In the genomic region with DNA sequence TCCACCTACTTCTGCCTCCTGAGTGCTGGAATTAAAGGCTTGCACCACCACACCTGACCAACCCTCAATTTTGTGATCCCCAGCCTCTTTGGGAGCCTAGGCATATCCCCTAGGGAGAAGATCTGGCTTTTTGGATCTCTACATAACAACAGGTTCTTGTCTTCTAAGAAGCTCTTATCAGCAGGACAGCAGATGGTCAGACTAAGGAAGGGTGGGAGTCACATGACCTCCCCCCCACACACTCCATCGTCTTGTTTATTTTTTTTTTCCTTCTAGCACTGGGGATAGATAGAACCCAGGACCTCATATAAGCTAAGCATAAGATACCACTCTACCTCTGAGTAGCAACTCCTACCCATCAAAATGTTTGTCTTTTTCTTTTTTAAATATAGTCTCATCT, we compare ENCODE assay signal across 21 mouse cellular contexts. TPM values are rescaled to one million over a fixed set of nuclear protein-coding genes. Genes with fewer than 3 reads are reported as not detected.
DNase-seq lines count a peak whose midpoint lies in the region; ATAC-seq lines count a peak whose summit lies in the region.
"Had no signal": no experiment of that assay in that cellular context is flagged by ENCODE, and none has a peak within 500 bp of the region (broad histone marks: within the 10 kb centered on the region; RNA-seq: fewer than 3 reads in every experiment).

No protein-coding gene starts in this region.

- 0 out of 2 replicates have a peak, but pooled peaks cover 12% of the 10 kb centered on the region for H3K27me3 ChIP-seq in heart, embryonic 12.5 days (replicated peaks)
- peaks cover 3% of the 10 kb centered on the region; the same call in 1 of the 2 replicates for H3K27me3 ChIP-seq in midbrain, embryonic 15.5 days (replicated peaks)
- H3K27me3 ChIP-seq: CH12.LX had no signal

- peak; percentile 81 for ATAC-seq in heart, embryonic 12.5 days (ENCODE audit: insufficient number of reproducible peaks, low FRiP score)
- ATAC-seq in megakaryocyte progenitor cell, adult 5-6 weeks (replicated peaks; ENCODE audit: poor library complexity): peak; percentile 37
- ATAC-seq in midbrain, embryonic 15.5 days (replicated peaks): no peak
- ATAC-seq: forebrain, embryonic 13.5 days; forebrain, postnatal 0 days; hindbrain, embryonic 16.5 days; inflammation-experienced regulatory T-cells, adult 6 months had no signal

- H3K9ac ChIP-seq in heart, embryonic 12.5 days: no peak overlapping the region
- H3K9ac ChIP-seq in midbrain, embryonic 15.5 days: no peak overlapping the region
- H3K9ac ChIP-seq: forebrain, embryonic 13.5 days; forebrain, postnatal 0 days; hindbrain, embryonic 12.5 days had no signal

- peaks cover 32% of the 10 kb centered on the region for H3K4me1 ChIP-seq in heart, embryonic 12.5 days (replicated peaks)
- peaks cover 22% of the 10 kb centered on the region for H3K4me1 ChIP-seq in midbrain, embryonic 15.5 days

- no peak for DNase-seq in heart, postnatal 14 days
- DNase-seq in 416B (ENCODE audit: low read depth): peak; percentile 61
- DNase-seq in c-Kit-positive CD71-positive TER-119-negative erythroid progenitor cells, embryonic 14.5 days (ENCODE audit: low read depth): peak; percentile 34
- DNase-seq in right cerebral cortex, adult 18-20 months: no peak
- DNase-seq: adrenal gland, adult 8-10 months; adrenal gland, postnatal 36 days; cerebellum, adult 18-20 months; cerebellum, adult 9-11 months; cerebellum, postnatal 36 days; forebrain, postnatal 0 days; gastrocnemius, postnatal 14 days; heart, postnatal 36 days had no signal

- intact Hi-C loops in heart, postnatal 14 days (cut with DNase I): no loop called here

- no peaks in the 10 kb centered on the region for H3K36me3 ChIP-seq in heart, embryonic 12.5 days
- no peaks in the 10 kb centered on the region for H3K36me3 ChIP-seq in midbrain, embryonic 15.5 days (replicated peaks)
- H3K36me3 ChIP-seq: embryonic facial prominence, embryonic 10.5 days; hindbrain, embryonic 12.5 days had no signal

- no peak overlapping the region for H3K4me3 ChIP-seq in heart, embryonic 12.5 days
- no peak overlapping the region for H3K4me3 ChIP-seq in midbrain, embryonic 15.5 days
- H3K4me3 ChIP-seq: embryonic facial prominence, embryonic 10.5 days; forebrain, embryonic 13.5 days; hindbrain, embryonic 12.5 days had no signal

- 23% methylated on average over 1 of the region's 1 CpGs for WGBS in heart, embryonic 12.5 days
- 42% methylated on average over 1 of the region's 1 CpGs for WGBS in midbrain, embryonic 15.5 days

- no peak overlapping the region for H3K27ac ChIP-seq in heart, embryonic 12.5 days (ENCODE audit: poor library complexity, severe bottlenecking)
- no peak overlapping the region for H3K27ac ChIP-seq in midbrain, embryonic 15.5 days
- H3K27ac ChIP-seq: embryonic facial prominence, embryonic 10.5 days; forebrain, embryonic 13.5 days; hindbrain, embryonic 12.5 days had no signal

- H3K4me2 ChIP-seq in heart, embryonic 12.5 days: no peak overlapping the region
- no peak overlapping the region for H3K4me2 ChIP-seq in midbrain, embryonic 15.5 days
- H3K4me2 ChIP-seq: forebrain, embryonic 13.5 days; hindbrain, embryonic 12.5 days had no signal

- no peaks in the 10 kb centered on the region for H3K9me3 ChIP-seq in heart, embryonic 12.5 days (replicated peaks)
- H3K9me3 ChIP-seq in midbrain, embryonic 15.5 days: no peaks in the 10 kb centered on the region
- H3K9me3 ChIP-seq: embryonic facial prominence, embryonic 10.5 days; forebrain, embryonic 13.5 days; hindbrain, embryonic 12.5 days had no signal

RNA-seq across cellular contexts. Expression of gene Bcor, which starts 40.7 kb away (rescaled TPM):
- 20.3 and 23.4 TPM in 2 replicates for polyA plus RNA-seq in heart, embryonic 12.5 days (2016; fragmentation: Nextera tagmentation; extraction: Ambion mirVana)
- total RNA-seq in heart, postnatal 14 days (2021): 10 to 100 TPM; 24.4 to 25.8 TPM
- total RNA-seq in megakaryocyte progenitor cell, adult 5-6 weeks (2015): 35.3 and 42.7 TPM in 2 replicates
- total RNA-seq in megakaryocyte progenitor cell, adult 5-6 weeks (2017): 24.7 and 29.1 TPM in 2 replicates
- polyA plus RNA-seq in midbrain, embryonic 15.5 days (2015; fragmentation: Nextera tagmentation; extraction: Ambion mirVana): 18.4 and 18.8 TPM in 2 replicates

Comparison
In these comparisons a context has a peak if more than half of its experiments do, and no peak if none do; other contexts are left out.
1. DNase-seq: peak in 416B (single experiment) and c-Kit-positive CD71-positive TER-119-negative erythroid progenitor cells, embryonic 14.5 days (single experiment); none in heart, postnatal 14 days (0 of 2) and right cerebral cortex, adult 18-20 months (single experiment).